Mouse (Mus musculus): ENCODE results near the gene 6030445D17Rik.

The 6030445D17Rik gene

DNA sequence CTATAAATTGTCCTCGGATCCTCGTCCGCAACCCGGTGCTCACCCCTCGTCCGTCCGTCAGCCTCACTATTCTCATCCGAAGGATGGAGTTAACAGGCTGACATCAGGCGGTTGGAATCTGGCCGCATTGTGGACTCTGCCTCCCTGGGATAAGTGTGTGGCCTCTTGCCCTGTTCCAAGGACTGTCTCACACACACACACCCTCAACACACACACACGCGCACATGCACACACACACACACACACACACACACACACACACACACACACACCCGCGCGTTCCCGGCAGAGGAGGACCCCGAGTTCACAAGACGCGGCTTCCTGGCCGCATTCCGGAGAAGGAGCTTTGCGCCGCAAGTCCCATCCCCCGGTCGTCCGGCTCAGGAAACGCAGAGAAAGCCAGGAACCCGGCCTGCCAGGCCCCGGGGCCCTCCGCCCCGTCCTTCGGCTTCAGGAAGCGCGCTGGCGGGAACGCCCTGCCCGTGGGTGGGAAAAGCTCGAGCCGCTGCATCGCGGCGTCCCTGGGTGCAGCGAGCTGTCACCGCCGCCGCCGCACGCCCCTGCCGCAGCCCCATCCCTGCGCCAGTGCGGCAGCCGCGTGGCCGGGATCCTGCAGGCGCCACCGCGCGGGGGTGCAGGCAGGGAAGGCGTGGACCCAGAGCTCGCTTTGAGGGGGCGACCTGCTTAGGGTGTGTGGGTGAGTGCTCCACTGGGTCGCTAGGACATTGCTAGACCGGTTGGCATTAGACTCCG lies at the start of gene 6030445D17Rik:
TSS of gene 6030445D17Rik (plus strand) at position 165 of the 753 bp plus-strand sequence.
- DNase-seq (ENCODE audit: low spot score in 2 of 2) = peak; percentile 37 to 51

DNA sequence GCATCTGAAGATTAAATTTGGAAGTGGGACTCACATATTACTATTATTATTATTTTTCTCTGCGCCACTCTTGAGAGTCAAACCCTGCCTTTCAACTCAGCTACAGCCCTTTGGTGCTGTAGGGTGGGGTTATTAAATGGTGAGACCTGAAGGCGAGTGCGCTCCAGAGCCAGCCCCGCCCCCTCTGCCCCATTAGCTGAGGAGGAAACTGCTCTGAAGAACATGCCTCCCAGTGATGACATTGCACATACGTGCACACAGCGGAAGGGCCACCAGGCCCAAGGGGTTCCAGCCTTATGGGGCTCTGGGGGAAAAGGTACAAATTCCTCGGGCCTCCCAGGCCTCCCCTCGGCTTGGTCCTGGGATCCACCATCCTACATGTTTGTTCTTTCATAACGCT lies 46.6 kb upstream of the 6030445D17Rik start:
- DNase-seq (ENCODE audit: low spot score in 2 of 2) = no peak

DNA sequence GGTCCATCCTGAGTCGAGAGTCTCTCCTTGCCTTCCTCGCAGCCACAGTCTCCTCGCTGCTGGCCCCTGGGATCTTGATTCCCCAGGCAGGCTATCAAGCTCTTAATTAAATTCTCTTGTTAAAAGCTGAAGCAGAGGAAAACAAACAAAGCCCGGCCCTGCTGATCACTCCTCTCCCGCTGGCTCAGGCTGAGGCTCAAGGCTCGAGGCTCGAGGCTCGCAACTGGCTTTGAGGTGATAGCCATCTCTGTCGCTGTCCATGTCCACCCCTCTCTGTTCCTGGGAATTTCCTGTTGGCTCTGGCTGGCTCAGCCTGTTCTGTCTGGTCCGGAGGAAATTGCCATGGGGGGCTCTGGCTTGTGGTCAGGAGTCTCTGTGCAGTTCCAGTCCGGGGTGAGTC lies 43.1 kb upstream of the 6030445D17Rik start:
- DNase-seq (ENCODE audit: low spot score in 2 of 2) = no peak

DNA sequence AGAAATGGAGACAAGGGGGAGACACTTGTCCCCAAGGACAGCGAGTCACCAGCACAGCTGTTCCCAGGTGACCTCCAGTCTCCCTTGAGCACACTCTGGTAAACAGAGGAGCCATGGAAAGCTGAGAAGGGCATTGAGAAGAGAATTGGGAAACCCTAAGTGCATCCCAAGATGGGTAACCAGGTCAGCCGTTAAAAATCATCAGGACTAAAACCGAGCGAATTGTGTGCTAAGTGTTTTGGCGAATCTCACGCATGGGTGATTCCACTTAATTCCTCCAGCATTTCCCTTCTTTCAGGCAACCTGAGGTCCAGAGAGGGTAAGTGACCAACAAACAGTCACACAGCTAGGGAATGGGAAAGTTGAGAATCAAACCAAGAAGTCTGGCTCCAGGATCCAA lies 42.7 kb upstream of the 6030445D17Rik start:
- DNase-seq (ENCODE audit: low spot score in 2 of 2) = no peak

DNA sequence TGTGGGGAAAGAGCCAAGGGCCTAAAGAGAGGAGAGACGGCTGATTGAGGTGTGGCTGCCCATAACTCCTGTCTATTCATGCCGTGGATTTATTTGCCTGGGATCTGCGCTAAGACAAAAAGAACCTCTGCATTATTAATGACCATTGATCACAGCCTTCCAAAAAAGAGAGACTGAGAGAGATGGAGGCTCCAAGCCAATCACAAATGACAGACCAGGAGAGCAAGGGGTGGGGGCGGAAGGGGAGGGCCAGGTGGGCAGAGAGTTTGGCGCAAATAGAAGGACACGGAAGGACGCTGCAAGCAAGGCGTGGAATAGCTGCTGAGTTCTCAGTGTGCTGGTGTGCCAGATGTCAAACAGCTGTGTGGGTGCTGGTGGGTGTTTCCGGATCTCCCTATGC lies 38.8 kb upstream of the 6030445D17Rik start, which contains the start of gene Htr1d:
TSS of gene Htr1d (plus strand) at position 301 of the 400 bp plus-strand sequence.
- no peak for DNase-seq (ENCODE audit: low spot score in 2 of 2)

DNA sequence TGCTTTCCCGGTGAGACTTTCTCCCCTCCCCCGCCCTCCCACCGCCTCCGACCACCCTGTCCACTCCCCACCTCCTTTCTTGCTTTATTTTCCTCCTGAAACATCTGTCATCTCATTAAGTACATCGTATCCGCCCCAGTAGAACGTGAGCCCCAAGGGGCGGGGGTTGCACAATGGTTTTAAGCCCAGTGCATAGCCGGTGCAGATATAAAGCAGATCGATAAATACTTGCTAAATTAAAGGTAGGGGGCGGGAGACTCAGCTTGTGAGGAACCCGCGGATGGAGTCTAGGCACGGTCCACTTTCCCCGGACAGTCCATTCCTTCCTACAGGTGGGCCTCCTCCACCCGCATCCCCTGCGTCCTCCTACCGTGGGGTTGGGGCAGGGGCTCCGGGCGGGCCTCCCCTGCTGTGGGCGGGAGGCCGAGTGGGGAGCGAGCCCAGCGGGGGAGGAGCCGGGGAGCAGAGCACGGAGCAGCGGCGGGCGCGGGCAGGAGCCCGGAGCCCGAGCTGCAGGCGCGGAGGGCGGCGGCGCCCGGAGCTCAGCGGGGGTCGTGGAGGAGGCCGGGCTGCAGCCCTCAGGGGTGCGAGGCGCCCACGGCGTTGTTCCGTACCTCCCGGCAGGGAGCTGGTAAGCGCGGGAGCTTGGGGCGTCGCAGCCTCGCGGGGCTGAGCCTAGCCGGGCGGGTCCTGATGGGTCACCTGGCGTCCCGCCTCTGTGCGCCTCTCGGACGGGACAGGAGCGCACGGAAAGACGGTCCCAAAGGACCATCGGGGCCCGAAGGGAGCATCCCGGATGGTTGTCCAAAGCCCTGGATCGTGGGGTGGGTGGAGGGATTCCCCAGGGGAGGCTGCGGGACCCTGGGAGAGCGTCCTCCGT lies 37.7 kb upstream of the 6030445D17Rik start:
- no peak for DNase-seq (ENCODE audit: low spot score in 2 of 2)

DNA sequence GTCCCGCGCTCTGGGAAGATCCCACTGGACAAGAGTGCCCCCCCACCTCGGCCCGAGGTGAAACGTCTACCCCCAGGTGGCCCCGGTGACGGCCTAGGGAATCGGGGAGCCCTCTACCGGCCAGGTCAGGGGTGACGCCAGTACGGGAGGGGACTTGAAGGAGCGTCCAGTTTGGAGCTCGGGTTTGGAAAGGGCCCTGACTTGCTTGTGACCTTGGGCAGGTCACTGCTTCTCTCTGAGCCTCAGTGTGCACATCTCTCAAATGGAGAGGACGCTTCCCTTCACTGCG lies 37.1 kb upstream of the 6030445D17Rik start:
- DNase-seq (ENCODE audit: low spot score in 2 of 2) = no peak

DNA sequence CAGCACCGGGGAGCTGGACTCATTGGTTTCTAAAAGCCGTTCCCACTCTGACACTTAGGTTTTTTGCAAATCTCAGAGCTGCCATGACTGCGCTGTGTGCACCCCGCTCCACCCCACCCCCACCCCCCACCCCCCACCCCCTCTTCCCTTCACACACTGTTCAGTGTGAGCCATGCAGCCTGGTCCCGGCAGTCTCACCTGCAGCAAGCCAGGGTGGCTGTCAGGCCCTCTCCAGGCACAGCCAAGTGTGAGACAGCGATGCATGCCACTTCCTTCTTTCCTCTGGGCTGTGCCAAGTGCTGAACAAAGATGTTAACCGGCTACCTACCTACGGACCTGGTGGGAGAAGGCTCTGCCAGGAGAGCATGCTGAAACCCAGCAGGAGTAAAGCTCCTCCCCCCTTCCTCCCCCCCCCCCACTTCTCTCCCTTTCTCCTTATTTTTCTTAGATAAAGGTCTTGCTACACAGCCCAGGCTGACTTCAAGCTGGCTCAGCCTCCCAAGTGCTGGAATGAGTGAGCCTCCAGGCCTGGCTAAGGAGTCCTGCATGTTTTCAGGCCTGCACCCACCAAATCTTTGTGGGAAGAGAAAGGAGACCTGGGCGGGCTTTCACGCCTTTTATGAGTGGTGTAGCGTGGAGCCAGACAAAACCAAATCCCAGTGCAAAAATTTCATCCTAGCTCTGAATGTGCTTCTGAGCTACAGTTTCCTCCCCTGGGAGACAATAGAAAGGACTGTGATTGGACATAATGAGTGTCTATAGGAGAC lies 31.3 kb upstream of the 6030445D17Rik start:
- no peak for DNase-seq (ENCODE audit: low spot score in 2 of 2)

DNA sequence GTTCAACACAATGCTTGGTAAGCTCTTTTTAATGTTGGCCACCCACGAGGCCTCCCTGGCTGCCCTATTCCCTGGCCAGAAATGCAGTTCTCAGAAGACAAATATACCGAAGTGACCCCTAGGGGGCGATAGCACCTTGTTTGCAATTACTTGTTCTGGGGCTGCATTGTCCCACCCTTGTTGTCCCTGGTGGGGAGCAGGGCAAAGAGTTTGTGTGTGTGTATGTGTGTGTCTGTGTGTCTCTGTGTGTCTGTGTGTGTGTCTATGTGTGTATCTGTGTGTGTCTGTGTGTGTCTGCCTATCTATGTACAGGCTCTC lies 30.7 kb upstream of the 6030445D17Rik start:
- DNase-seq (ENCODE audit: low spot score in 2 of 2) = peak in 1 of 2 experiments; percentile 71

DNA sequence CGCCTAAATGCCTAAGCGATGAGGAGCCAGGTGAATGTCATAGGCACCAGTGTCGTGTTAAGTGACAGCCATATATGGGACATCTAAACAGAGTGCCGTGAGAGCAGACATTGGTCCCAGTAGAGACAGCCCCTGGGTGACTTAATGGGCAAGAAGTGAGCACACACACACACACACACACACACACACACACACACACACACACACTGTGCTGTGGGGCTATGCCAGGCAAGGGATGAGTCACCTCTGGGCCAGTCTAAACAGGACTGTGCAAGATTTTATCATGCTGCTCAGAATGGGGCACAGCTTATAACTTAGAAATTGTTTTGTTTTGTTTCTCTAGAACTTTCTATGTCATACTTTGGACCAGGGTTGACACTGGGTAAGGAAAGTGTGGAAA lies 28.0 kb upstream of the 6030445D17Rik start:
- DNase-seq (ENCODE audit: low spot score in 2 of 2) = no peak

DNA sequence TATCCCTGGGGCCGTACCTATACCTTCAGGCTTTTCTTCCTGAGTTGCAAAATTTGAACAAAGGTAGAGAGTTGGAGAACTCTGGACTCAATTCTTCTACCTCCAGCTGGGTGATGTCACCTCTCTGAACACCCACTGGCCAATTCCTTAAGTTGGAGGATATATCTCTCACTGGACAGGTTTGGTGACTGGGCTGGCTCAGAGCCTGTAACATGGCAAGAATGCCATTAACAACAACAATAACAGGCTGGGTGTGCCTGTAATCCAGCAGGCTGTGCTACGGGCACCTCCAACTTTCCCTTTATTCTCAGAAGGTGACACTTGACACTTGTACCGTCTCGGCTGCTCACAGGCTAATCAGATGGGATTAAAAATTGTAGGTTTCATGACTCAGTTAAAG lies 22.9 kb upstream of the 6030445D17Rik start:
- no peak for DNase-seq (ENCODE audit: low spot score in 2 of 2)

DNA sequence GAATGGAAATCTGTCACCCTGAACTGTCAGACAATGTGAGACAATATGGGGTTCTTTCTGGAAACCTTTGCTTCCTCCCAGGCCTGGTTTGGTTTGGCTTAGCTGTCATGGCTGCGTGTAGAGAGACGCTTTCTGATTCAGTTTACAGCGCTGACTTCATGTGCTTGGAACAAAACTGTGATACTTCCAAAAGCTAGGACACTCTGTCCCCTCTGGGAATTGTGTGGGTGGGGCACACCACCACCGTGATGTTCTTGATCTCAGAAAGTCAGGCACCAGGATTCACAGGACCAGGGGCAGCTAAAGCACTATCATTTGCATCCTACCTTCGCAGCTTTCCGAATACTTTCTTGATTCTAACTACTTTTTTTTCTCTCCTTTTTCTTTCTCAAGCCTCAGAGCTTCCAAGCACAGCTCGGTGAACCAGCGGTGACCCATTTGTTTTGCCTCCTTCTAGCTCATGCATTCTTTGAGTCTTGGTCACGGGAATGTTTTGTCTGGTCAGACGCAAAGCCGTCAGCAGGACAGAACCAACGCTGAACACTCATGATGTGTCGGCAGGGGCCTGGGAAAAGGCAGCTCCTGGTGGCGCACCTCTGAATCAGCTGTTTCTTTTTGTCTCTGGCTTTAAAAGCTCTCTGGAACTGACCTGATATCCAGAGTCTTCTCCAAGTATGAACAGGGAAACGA lies 20.6 kb upstream of the 6030445D17Rik start:
- no peak for DNase-seq (ENCODE audit: low spot score in 2 of 2)

DNA sequence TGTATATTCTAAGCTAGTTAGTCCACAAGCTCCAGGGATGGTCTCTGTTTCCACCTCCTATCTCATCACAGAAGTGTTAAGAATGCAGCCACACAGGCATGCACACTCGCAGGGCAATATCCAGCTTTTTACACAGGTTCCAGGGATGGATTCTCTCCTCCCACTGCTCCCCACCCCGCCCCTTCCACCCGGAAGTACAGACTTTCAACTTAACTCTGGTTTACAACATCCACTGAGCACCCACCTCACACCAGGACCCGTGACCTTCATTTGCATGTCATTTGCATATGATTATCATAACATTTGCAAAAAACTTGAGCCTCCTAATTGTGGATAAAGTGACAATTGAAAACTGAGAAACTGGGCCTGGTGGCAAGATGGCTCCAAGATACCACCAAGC lies 17.5 kb upstream of the 6030445D17Rik start:
- DNase-seq (ENCODE audit: low spot score in 2 of 2) = no peak

DNA sequence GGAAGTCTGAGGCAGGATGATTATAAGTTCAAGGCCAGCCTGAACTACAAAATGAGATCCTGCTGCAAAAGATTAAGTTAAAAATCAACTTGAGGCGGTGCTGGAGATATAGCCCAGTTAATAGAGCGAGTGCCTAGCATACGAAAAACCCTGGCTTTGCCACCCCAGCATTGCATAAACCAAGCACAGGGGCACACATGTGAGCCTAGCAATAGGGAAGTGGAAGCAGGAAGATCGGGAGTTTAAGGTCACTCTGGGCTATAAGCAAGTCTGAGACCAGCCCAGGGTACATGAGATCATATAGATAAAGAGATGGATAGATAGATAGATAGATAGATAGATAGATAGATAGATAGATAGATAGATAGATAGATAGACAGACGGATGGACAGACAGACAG lies 12.3 kb upstream of the 6030445D17Rik start:
- no peak for DNase-seq (ENCODE audit: low spot score in 2 of 2)

DNA sequence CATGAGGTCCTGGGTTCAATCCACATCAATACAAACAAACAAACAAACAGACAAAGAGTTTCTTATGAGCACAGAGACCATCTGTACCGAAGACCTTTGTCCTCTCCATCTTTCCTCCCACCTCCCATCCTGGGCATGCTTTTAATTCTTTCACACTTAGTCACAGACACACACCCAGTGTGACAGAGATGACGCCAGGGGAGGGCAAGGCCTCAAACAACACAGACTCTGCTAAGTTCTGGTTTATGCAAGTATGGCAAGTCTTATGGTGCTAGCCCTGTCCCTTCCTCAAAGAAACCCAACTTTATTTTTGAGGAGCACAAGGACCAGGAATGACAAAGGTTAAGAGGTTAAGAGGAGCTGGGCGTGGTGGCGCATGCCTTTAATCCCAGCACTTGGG lies 11.8 kb upstream of the 6030445D17Rik start:
- no peak for DNase-seq (ENCODE audit: low spot score in 2 of 2)

DNA sequence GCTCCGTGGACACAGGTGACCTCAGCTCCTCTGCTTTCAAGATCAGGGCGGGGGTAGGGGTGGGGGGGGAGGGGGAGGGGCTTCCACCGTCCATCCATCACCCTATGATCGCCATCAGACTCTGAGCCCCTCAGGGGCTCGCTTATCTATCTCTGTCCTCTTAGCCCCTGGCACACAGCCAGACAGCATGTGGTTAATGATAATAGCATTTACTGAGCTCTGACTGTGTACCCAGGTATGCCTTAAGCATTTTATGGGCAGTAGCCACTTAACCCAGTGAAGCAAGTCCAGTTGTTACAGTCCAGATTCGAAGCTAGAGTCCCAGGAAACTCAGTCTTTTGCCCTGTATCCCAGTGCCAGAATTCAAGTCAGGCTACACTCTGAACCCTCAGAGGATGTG lies 10.5 kb upstream of the 6030445D17Rik start:
- DNase-seq (ENCODE audit: low spot score in 2 of 2) = no peak

DNA sequence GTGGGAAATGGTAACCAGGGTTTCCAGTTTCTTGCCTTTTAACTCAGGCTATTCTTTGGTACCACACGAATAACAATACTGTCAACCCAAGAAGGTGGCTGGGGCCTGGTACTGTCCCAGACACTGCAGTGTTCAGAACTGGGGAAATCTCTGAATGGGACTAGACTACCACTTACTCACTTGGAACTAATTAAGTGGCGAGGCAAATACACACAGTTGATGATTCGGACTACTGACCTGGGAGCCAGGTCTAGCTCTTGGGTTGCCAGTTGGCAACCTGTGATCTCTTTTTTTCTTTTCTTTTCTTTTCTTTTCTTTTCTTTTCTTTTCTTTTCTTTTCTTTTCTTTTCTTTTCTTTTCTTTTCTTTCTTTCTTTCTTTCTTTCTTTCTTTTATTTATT lies 9.8 kb upstream of the 6030445D17Rik start:
- no peak for DNase-seq (ENCODE audit: low spot score in 2 of 2)

DNA sequence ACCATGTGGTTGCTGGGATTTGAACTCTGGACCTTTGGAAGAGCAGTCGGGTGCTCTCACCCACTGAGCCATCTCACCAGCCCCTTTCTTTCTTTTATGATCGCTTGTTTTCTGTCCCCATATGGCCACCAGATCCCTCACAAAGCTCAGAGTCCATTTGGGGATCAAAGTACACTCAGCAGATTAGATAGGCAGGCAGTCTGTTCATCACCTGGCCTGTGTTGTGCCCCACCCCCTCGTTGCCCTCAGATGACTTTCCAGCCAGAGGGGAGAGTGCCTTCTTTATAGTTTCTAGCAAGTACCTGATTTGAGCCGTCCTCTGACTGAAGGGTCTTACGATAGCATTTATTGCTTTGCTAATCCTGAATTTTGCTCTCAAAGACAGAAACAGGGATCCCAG lies 9.3 kb upstream of the 6030445D17Rik start:
- no peak for DNase-seq (ENCODE audit: low spot score in 2 of 2)

DNA sequence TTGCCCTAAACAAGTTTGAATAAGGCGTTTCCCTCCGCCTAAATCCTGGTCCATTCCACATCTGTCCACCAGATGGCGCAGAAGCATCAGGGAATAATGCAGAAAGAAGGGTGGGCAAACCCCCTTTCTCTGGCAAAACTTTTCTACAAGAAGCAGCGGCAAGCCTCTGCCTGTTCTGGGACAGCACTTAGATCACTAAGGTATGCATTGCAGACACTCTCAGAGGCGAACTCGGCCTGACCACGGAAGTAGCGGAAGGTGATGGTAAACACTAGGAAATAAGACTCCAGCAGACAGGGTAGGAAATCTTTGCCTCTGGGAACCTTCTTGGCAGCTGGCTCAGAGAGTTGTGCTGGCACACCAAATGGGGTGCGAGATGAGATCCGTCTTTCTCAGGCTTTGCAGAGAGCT lies 7.2 kb upstream of the 6030445D17Rik start:
- peak; percentile 79 to 86 for DNase-seq (ENCODE audit: low spot score in 2 of 2)

DNA sequence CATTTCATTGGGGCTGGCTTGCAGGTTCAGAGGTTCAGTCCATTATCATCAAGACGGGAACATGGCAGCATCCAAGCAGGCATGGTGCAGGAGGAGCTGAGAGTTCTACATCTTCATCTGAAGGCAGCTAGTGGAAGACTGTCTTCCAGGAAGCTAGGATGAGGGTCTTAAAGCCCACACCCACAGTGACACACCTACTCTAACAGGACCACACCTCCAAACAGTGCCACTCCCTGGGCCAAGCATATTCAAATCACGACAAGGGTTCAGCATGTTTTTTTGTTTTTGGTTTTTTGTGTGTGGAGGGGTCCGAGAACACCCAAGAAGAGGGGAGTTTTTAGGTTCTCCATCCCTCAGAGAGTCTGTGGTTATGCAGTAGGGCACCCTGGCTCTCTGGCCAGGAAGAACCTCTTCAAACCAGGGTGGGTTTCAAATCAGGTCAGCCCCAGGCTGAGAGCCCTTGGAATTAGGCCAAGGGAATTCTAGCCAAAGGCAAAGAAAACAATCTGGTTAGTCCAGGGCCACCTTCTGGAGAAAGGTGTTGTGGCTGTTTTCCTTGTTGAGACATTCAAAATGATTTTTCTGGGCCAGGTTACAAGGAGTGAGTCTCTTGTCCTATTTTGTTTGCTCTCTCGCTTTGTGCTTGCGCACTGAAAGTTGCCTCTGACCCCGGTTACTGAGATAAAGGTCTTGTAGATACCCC lies 5.4 kb upstream of the 6030445D17Rik start:
- no peak for DNase-seq (ENCODE audit: low spot score in 2 of 2)

DNA sequence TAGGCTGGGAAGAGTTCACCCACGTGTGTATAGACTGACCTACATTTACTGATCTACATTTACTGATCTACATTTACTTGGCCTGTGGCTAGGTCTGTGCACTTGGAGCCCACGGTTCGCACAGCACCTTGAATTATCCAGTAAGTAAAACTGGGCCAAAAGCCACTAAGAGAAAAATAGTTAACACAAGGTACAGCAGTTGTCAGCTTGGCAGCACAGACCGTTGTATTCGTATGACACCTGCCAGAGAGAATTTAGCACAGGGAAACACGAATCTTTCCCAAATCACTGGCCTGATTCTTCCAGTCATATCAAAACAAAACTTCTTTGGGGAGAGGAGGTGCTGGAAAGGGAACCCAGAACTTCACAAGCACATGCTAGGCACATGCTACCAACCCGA lies 3.8 kb upstream of the 6030445D17Rik start:
- no peak for DNase-seq (ENCODE audit: low spot score in 2 of 2)

All from cerebellum, postnatal 4 days (tissue).